Mouse (Mus musculus): ENCODE results near the gene Zfp619.
"Not testable (repeated sequence)": the region's sequence is repeated elsewhere in the genome, so short reads cannot be mapped to it uniquely, and the experiment has no call there.

Gene Zfp619

DNA sequence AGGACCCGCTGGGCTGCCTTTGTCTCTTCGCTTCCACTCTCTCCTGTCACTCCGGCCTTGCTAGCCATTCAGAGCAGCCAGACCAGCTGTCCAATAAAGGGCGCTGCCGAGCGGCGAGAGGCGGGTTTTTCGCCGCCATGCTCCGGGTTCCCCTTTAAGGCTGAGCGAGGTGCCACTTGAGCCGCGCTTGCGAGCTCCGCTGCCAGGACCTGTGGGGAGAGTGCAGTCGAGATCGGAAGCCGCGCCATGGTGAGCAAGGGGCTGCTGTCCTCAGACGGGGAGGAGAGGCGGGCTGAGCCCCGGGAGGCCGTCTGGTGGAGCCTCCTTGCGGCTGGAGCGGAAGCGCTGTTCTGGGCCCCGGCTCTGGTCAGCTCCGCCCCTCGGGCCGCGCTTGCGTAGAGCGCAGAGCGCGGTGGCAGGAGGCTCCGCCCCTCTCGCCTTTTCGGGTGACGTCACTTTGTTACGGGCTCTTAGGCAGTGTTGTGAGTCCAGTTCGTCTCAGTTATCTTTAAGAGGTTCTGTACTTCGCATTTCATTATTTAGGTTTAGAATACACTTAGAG, at the start of gene Zfp619:
Gene Zfp619 (plus strand): TSS at position 151 of the 562 bp plus-strand sequence.
- DNase-seq: peak; percentile 94

DNA sequence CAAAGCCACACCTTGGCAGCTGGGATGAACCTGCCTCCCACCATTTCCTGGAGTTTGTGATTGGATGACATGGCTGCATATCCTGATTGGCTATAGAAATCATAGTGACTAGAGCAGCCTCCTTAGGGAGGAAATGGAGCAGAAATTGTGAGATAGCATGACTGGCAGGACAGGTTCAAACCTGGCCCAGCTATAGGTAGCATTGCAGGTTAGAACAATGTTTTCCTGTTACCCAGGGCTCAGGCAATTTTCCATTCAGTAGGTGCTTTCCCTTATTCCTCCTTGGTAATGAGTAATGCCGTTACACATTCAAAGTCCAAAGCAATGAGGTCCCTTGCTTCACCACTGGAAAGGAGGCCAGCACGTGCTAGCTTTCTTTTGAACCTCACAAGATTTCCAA, 38.6 kb upstream of the Zfp619 start:
- no peak for DNase-seq

GRCm38 (mm10) chr7:39484384-39484783, 33.2 kb upstream of the Zfp619 start:
- DNase-seq: no peak

DNA sequence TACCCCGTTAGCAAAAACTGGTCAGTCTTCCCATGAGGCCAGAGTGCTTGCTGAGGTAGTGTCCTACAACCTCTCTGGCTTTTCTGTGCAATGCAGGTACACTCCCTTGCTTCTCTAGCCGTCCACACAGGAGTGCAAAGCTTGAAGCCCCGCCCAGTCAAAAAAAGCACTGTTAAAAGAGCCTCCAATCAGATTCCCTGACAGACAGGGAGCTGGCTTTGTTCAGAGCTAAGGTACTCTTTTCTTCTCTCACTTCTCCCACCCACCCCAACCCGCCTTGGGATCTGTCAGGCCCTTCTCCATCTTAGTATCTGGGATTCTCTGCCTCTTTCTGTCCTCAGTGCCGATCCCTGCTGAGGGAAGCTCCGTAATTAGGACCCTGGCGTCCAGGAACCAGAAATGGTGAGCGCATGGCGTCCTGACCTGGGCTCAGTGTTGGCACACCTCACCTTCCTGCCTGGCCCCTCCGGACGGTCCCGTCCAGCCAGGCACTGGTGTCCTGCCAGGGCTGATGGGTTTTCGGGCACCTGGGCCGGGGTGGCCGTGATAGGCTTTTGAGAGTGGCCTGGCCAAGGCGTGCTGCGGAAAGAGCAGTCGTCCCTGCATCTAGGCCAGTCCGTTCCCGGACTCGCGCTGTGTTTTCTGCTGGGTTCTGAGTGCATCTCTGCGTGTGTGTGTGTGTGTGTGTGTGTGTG, 30.3 kb upstream of the Zfp619 start:
- DNase-seq: peak; percentile 4

- DNase-seq: no peak
Measured at GRCm38 (mm10) chr7:39487854-39488205, 29.7 kb upstream of the Zfp619 start.

GRCm38 (mm10) chr7:39494646-39495045, 22.9 kb upstream of the Zfp619 start:
- DNase-seq: no peak

DNA sequence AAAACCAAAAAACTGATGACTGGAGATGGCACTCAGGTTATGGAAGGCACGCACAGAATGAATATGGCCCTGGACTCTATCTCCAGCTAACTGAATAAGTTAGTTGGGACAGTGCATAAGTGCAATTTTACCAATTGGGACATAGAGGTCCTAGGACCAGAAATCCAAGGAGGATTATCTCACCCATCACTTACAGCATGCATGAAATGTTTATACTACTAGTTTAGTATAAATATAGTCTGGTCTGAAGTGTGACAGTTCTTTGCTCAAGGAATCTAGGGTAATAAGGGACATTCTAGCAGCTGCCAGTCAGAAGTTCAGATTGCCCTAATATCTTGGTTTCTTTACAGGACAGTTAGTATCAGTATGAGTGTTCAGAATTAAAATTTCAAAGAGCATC, 13.5 kb upstream of the Zfp619 start:
- DNase-seq: no peak

DNA sequence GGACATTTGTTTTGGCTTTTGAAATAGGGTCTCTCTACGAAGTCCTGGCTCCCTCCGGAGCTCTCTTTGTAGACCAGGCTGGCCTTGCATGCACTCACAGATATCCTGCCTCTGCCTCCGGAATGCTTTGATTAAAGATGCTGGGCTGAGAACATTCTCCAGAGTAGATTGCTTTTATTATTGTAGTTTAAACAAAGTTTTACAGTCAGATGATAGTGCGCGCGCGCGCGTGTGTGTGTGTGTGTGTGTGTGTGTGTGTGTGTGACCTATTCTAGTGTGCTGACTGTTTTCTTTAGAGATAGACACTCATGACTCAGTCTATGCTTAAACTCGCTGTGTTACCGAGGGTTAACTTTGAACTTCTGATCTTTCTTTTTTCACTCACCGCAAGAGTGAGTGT, 796 bp downstream of the Zfp619 start:
- peak; percentile 3 for DNase-seq

- no peak for DNase-seq
Measured at GRCm38 (mm10) chr7:39523703-39524424, 6.3 kb downstream of the Zfp619 start.

GRCm38 (mm10) chr7:39543151-39543550, 25.6 kb downstream of the Zfp619 start:
- no peak for DNase-seq

DNA sequence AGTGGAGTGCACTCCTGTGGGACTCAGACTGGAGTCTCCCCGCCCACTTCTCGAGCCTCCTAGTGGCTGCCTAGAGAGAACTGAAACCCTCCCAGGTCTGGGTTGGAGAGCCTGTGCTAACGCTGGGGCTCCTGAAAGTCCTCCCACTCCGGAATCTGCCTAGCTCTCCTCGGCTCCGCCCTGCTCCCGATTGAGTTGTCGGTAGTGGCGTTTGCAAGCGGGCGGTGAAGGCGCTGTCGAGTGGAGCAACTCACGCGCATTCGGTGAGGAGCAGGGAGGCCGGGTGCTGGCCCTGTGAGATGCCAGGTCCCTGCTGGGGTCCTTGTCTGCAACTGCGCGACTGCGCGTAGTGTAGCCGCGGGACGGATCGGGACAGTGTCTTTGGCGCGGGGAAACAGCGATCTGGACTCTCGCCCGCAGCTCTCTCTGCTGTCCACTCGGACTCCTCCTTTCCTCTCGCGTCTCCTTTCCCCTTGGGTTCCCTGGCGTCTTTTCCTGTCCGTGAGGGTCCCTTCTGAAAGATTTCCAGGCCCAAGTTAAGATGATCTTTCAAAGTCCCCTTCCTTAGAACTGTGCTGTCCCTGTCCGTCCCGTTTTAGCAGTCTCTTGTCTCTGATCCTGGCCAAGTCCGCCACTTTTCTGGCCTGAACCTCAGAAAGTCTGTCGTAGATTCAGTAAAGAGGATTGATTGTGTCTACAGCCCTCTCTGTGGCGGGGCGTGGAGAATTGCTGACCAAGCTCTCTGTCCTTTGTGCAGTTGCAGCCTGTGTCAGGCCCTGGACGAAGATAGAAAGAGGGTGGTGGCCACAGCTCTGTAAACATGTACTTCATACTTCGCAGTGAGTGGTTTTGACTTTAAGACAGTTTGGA, 26.9 kb downstream of the Zfp619 start:
- DNase-seq: peak; percentile 81

- DNase-seq: no peak
Measured at GRCm38 (mm10) chr7:39545134-39545533, 27.6 kb downstream of the Zfp619 start.

GRCm38 (mm10) chr7:39549336-39549735, 31.8 kb downstream of the Zfp619 start:
- no peak for DNase-seq

DNA sequence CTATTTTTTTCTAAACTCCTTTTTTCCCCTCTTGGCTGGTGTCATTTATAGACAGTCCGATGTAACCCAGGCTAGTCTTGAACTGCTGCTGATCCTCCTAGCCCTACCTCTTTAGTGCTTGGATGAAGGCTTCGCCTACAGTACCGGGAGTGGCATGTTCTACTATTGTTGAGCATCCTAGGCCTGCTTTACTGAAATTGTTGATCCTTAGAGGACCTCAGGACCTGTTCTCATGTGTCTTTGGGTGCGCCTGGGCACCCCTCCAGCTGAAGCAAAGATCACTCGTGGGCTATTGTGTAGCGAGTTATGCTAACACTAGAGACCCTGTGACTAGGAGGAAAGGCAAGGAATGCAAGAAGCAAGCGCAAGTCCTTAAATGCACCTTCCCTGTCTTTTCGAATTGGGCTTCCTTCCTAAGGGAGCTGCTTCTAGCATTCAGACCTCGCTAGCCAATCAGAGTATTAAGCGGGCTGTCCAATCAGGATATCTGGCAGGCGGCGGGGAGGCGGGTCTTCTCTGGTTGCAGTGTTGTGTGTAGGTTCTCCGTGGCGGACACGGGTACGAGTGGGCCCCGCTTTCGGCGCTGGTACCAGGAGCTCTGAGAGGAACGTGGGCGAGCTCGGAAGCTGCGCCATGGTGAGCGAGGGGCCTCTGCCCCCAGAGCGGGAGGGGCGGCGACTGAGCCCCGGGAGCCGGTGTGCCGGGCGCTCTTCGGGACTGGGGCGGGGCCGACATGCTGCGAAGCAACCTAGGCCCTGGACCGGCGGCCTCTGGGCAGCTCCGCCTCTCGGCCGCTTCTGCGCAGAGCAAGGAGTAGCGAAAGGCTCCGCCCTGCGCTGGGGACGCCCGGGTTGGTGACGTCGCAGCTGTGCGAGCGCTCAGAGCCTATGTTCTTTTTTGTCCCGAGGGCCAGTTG, 34.7 kb downstream of the Zfp619 start:
- DNase-seq: peak; percentile 96

GRCm38 (mm10) chr7:39552993-39553392, 35.4 kb downstream of the Zfp619 start:
- DNase-seq: no peak

- DNase-seq: no peak
Measured at GRCm38 (mm10) chr7:39553871-39554270, 36.3 kb downstream of the Zfp619 start.

DNA sequence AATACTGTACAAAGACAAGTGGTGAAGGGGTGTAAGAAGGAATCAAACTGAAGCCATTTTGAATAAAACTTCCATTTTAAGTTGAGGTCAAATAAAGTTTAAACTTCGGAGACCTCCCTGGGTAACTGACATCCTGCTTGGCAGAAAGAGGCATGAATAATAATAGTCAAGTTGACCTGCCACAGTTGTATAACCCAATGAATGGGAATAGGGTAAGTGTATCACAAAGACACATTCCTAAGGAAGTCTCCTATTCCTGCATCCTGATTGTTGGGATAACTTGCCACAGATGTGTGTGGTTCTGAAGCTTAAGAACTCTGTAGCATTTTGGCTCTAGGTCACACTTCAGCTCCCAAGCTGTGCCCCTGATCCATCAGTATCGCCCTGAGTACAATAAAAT, 62.5 kb downstream of the Zfp619 start:
- no peak for DNase-seq

DNA sequence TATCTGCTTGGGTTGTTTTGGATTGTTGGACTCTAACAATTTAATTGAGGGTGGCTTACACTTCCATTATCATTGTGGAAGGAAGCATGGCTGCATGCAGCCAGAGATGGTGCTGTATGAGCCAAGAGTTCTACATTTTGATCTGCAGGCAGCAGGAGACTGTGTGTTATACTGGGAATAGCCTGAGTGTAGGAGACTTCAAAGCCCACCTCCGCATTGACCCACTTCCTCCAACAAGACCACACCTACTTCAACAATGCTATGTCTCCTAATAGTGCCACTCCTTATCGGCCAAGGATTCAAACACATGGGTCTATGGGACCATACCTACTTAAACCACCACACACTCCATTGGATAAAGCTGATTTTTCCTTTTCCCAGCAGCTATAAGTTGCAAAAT, 63.0 kb downstream of the Zfp619 start:
- DNase-seq: no peak

- not testable (repeated sequence) for DNase-seq
Measured at GRCm38 (mm10) chr7:39586834-39587233, 69.3 kb downstream of the Zfp619 start.

DNA sequence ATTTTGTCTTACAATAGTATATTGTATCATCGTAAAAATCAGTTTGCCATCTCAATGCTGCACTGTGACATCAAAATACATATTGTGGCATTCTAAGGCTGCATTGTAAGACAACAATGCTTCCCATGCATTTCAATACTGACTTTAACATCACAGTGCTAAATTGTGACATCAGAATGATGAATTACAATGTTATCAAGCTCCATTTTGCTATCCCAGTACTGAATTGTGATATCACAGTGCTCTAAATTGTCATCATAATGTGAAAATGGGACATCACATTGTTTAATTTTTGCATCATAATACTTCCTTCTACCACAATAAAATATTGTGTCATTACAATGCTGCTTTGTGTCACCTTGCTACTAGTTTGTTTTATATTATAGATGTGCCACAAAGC, 70.5 kb downstream of the Zfp619 start:
- DNase-seq: no peak

GRCm38 (mm10) chr7:39588471-39589041, 71.0 kb downstream of the Zfp619 start:
- peak; percentile 4 for DNase-seq

GRCm38 (mm10) chr7:39589044-39589443, 71.5 kb downstream of the Zfp619 start:
- not testable (repeated sequence) for DNase-seq
